Mouse (Mus musculus): ENCODE measurements around the gene Spaca1. TPM values are rescaled to one million over a fixed set of nuclear protein-coding genes. Genes with fewer than 3 reads are reported as not detected.
"Not testable (repeated sequence)": the region's sequence is repeated elsewhere in the genome, so short reads cannot be mapped to it uniquely, and the experiment has no call there.

Gene Spaca1
- not detected for total RNA-seq (2021)

GRCm38 (mm10) chr4:34049571-34050255 is at the start of gene Spaca1:
Gene Spaca1, minus strand, starts transcription at chr4:34050191.
- intact Hi-C loops (cut with DNase I): no loop called here
- DNase-seq: peak in 1 of 2 experiments; percentile 1

GRCm38 (mm10) chr4:34087286-34087685 is 37.3 kb upstream of the Spaca1 start:
- intact Hi-C loops (cut with DNase I): not testable (repeated sequence)

GRCm38 (mm10) chr4:34081064-34081463 is 31.1 kb upstream of the Spaca1 start:
- intact Hi-C loops (cut with DNase I): no loop called here
- no peak for DNase-seq

More at GRCm38 (mm10) chr4:34087286-34087685, 37.3 kb upstream of the Spaca1 start:
- not testable (repeated sequence) for DNase-seq

- intact Hi-C loops (cut with DNase I): no loop called here
- DNase-seq: no peak
Measured at GRCm38 (mm10) chr4:34069002-34069401, 19.0 kb upstream of the Spaca1 start.

GRCm38 (mm10) chr4:34058320-34058719 is 8.3 kb upstream of the Spaca1 start:
- intact Hi-C loops (cut with DNase I): no loop called here
- DNase-seq: no peak

GRCm38 (mm10) chr4:34026771-34027170 is 23.2 kb downstream of the Spaca1 start:
- DNase-seq: no peak
- intact Hi-C loops (cut with DNase I): no loop called here

- intact Hi-C loops (cut with DNase I): no loop called here
- DNase-seq: no peak
Measured at GRCm38 (mm10) chr4:34021456-34021855, 28.5 kb downstream of the Spaca1 start.

- DNase-seq: no peak
- intact Hi-C loops (cut with DNase I): no loop called here
Measured at GRCm38 (mm10) chr4:33996382-33996781, 53.6 kb downstream of the Spaca1 start.

- intact Hi-C loops (cut with DNase I): no loop called here
- DNase-seq: no peak
Measured at GRCm38 (mm10) chr4:33992687-33993086, 57.3 kb downstream of the Spaca1 start.

- DNase-seq: no peak
- intact Hi-C loops (cut with DNase I): no loop called here
Measured at GRCm38 (mm10) chr4:33988466-33989089, 61.4 kb downstream of the Spaca1 start.

Other genes with a start within 250 kb of the Spaca1 start
- gene Cnr1, start 125.6 kb downstream of the Spaca1 start, total RNA-seq (2021): under 1 TPM; 0.14 to 0.40 TPM

All from heart, postnatal 10 days (tissue).